Mouse (Mus musculus): ENCODE measurements around the gene Kmt2c. TPM values are rescaled to one million over a fixed set of nuclear protein-coding genes. Genes with fewer than 3 reads are reported as not detected.
A peak's percentile ranks its signal among the peaks of the same experiment; 100 is the strongest.
"Not testable (repeated sequence)": the region's sequence is repeated elsewhere in the genome, so short reads cannot be mapped to it uniquely, and the experiment has no call there.

Gene Kmt2c
- total RNA-seq, 1 experiment from 2014 or later: 69.2 TPM

- DNase-seq: no peak
Measured at GRCm38 (mm10) chr5:25367126-25367525, 131.5 kb downstream of the Kmt2c start.

GRCm38 (mm10) chr5:25353509-25353908, 145.1 kb downstream of the Kmt2c start:
- no peak for DNase-seq

GRCm38 (mm10) chr5:25331322-25331721, 167.3 kb downstream of the Kmt2c start:
- no peak for DNase-seq

- DNase-seq: peak; percentile 50
Measured at GRCm38 (mm10) chr5:25313881-25314280, 184.7 kb downstream of the Kmt2c start.

- DNase-seq: no peak
Measured at GRCm38 (mm10) chr5:25310226-25310625, 188.4 kb downstream of the Kmt2c start.

GRCm38 (mm10) chr5:25296830-25297229, 201.8 kb downstream of the Kmt2c start:
- peak; percentile 12 for DNase-seq

- DNase-seq: no peak
Measured at GRCm38 (mm10) chr5:25283988-25284387, 214.6 kb downstream of the Kmt2c start.

GRCm38 (mm10) chr5:25276365-25276764, 222.2 kb downstream of the Kmt2c start:
- DNase-seq: no peak

GRCm38 (mm10) chr5:25275629-25276028, 223.0 kb downstream of the Kmt2c start:
- DNase-seq: no peak

GRCm38 (mm10) chr5:25268258-25268888, 230.2 kb downstream of the Kmt2c start:
- DNase-seq: no peak

GRCm38 (mm10) chr5:25262266-25262665, 236.3 kb downstream of the Kmt2c start:
- DNase-seq: no peak

GRCm38 (mm10) chr5:25261452-25261851, 237.1 kb downstream of the Kmt2c start:
- DNase-seq: no peak

- no peak for DNase-seq
Measured at GRCm38 (mm10) chr5:25256686-25257085, 241.9 kb downstream of the Kmt2c start.

GRCm38 (mm10) chr5:25254491-25254890, 244.1 kb downstream of the Kmt2c start:
- no peak for DNase-seq

- no peak for DNase-seq
Measured at GRCm38 (mm10) chr5:25252825-25253544, 245.6 kb downstream of the Kmt2c start.

- no peak for DNase-seq
Measured at GRCm38 (mm10) chr5:25252423-25252822, 246.2 kb downstream of the Kmt2c start.

GRCm38 (mm10) chr5:25247036-25247435, 251.5 kb downstream of the Kmt2c start:
- no peak for DNase-seq

GRCm38 (mm10) chr5:25246473-25246865, 252.1 kb downstream of the Kmt2c start:
- DNase-seq: no peak

- no peak for DNase-seq
Measured at GRCm38 (mm10) chr5:25245806-25246472, 252.6 kb downstream of the Kmt2c start.

GRCm38 (mm10) chr5:25243101-25243500, 255.5 kb downstream of the Kmt2c start:
- DNase-seq: no peak

- DNase-seq: not testable (repeated sequence)
Measured at GRCm38 (mm10) chr5:25224377-25224776, 274.2 kb downstream of the Kmt2c start.

- peak; percentile 90 for DNase-seq
Measured at GRCm38 (mm10) chr5:25222752-25223702, 275.6 kb downstream of the Kmt2c start, which contains the start of gene E130116L18Rik. Gene E130116L18Rik (minus strand): TSS chr5:25223153.
